Mouse (Mus musculus): ENCODE measurements around the gene Cygb.

The Cygb gene

GRCm38 (mm10) chr11:116656348-116657191, 2.5 kb upstream of the Cygb start:
- DNase-seq (ENCODE audit: low read depth, low spot score) = no peak

- DNase-seq (ENCODE audit: low read depth, low spot score) = no peak
These were observed 348 bp downstream of the Cygb start for GRCm38 (mm10) chr11:116653709-116654221.

- no peak for DNase-seq (ENCODE audit: low read depth, low spot score)
These were observed 879 bp downstream of the Cygb start, which contains the start of gene Prcd for GRCm38 (mm10) chr11:116653234-116653633. Gene Prcd (plus strand): TSS chr11:116653534.

GRCm38 (mm10) chr11:116652330-116653098, 1.6 kb downstream of the Cygb start:
- DNase-seq (ENCODE audit: low read depth, low spot score) = no peak

GRCm38 (mm10) chr11:116651339-116651738, 2.8 kb downstream of the Cygb start:
- DNase-seq (ENCODE audit: low read depth, low spot score) = no peak

GRCm38 (mm10) chr11:116650811-116651210, 3.3 kb downstream of the Cygb start:
- no peak for DNase-seq (ENCODE audit: low read depth, low spot score)

GRCm38 (mm10) chr11:116649711-116650337, 4.3 kb downstream of the Cygb start:
- no peak for DNase-seq (ENCODE audit: low read depth, low spot score)

- DNase-seq (ENCODE audit: low read depth, low spot score) = no peak
These were observed 5.1 kb downstream of the Cygb start for GRCm38 (mm10) chr11:116648976-116649375.

GRCm38 (mm10) chr11:116648213-116648921, 5.7 kb downstream of the Cygb start:
- DNase-seq (ENCODE audit: low read depth, low spot score) = no peak

GRCm38 (mm10) chr11:116647340-116647991, 6.6 kb downstream of the Cygb start:
- no peak for DNase-seq (ENCODE audit: low read depth, low spot score)

- DNase-seq (ENCODE audit: low read depth, low spot score) = no peak
These were observed 7.3 kb downstream of the Cygb start for GRCm38 (mm10) chr11:116646771-116647170.

- no peak for DNase-seq (ENCODE audit: low read depth, low spot score)
These were observed 8.0 kb downstream of the Cygb start for GRCm38 (mm10) chr11:116646136-116646535.

- DNase-seq (ENCODE audit: low read depth, low spot score) = no peak
These were observed 8.5 kb downstream of the Cygb start for GRCm38 (mm10) chr11:116645446-116646110.

- no peak for DNase-seq (ENCODE audit: low read depth, low spot score)
These were observed 9.6 kb downstream of the Cygb start for GRCm38 (mm10) chr11:116644225-116645112.

GRCm38 (mm10) chr11:116643579-116644224, 10.4 kb downstream of the Cygb start:
- no peak for DNase-seq (ENCODE audit: low read depth, low spot score)

- peak; percentile 72 for DNase-seq (ENCODE audit: low read depth, low spot score)
These were observed 11.2 kb downstream of the Cygb start for GRCm38 (mm10) chr11:116642681-116643578.

GRCm38 (mm10) chr11:116641731-116642130, 12.4 kb downstream of the Cygb start:
- no peak for DNase-seq (ENCODE audit: low read depth, low spot score)

- DNase-seq (ENCODE audit: low read depth, low spot score) = peak; percentile 47
These were observed 12.9 kb downstream of the Cygb start for GRCm38 (mm10) chr11:116641168-116641567.
